Mouse (Mus musculus) liver, postnatal 0 days (tissue): ENCODE measurements around the gene Olfr589. TPM values are rescaled to one million over a fixed set of nuclear protein-coding genes. Genes with fewer than 3 reads are reported as not detected.
"Not testable (repeated sequence)": the region's sequence is repeated elsewhere in the genome, so short reads cannot be mapped to it uniquely, and the experiment has no call there.

ENCODE experiments used
- ATAC-seq: fragments of 200-750 bp; cut with Nextera tagmentation; 2 replicates; pipeline ENCODE4 v1.8.0; 2017; ENCODE audit warnings: mild to moderate bottlenecking, moderate library complexity
- DNase-seq: peaks from one replicate; pipeline ENCODE4 v3.0.0-alpha.2; 2016
- H3K27ac ChIP-seq: fragments of 300-500 bp; sonication (generic); 2 replicates; pipeline ENCODE4 v1.5.1; 2014; ENCODE audit warnings: antibody characterized with exemption, moderate library complexity, mild to moderate bottlenecking, low read depth
- H3K27me3 ChIP-seq: fragments of 300-500 bp; sonication (generic); 2 replicates; pipeline ENCODE4 v1.6.1; 2014; ENCODE audit warnings: low read length, control low read depth, mixed read lengths; ENCODE audit not compliant: insufficient read depth
- H3K36me3 ChIP-seq: fragments of 300-500 bp; sonication (generic); replicated peaks from 2 replicates; pipeline ENCODE4 v1.6.1; 2014; ENCODE audit warnings: mild to moderate bottlenecking, control low read depth, low read length, moderate library complexity, mixed read lengths; ENCODE audit not compliant: insufficient read depth
- H3K4me1 ChIP-seq: fragments of 300-500 bp; sonication (generic); 2 replicates; pipeline ENCODE4 v1.6.1; 2014; ENCODE audit warnings: antibody characterized with exemption, mild to moderate bottlenecking, control low read depth; ENCODE audit not compliant: insufficient read depth
- H3K4me2 ChIP-seq: fragments of 300-500 bp; sonication (generic); 2 replicates; pipeline ENCODE4 v1.6.1; 2014; ENCODE audit warnings: low read depth, mild to moderate bottlenecking, low read length, moderate library complexity, mixed read lengths
- H3K4me3 ChIP-seq: fragments of 300-500 bp; sonication (generic); 2 replicates; pipeline ENCODE4 v1.5.1; 2014; ENCODE audit warnings: low read depth, low read length
- H3K9ac ChIP-seq: fragments of 300-500 bp; sonication (generic); replicated peaks from 2 replicates; pipeline ENCODE4 v1.6.1; 2014; ENCODE audit warnings: mild to moderate bottlenecking, moderate library complexity
- H3K9me3 ChIP-seq: fragments of 300-500 bp; sonication (generic); 2 replicates; pipeline ENCODE4 v1.6.1; 2016; ENCODE audit warnings: mild to moderate bottlenecking, control low read depth, low read length, mixed read lengths
- CTCF ChIP-seq: sonication (generic); IDR thresholded peaks from 2 replicates; pipeline ENCODE4 v1.5.1; 2016; ENCODE audit warnings: antibody characterized with exemption, low read depth
- EP300 ChIP-seq: IDR thresholded peaks from 2 replicates; pipeline ENCODE4 v1.6.1; 2016; ENCODE audit warnings: antibody characterized with exemption, low read depth, mild to moderate bottlenecking
- WGBS: fragments of 180-500 bp; shearing (Covaris S2); extraction: QIAGEN DNeasy Blood & Tissue Kit; methylation state at CpG from one replicate; pipeline ENCODE4 v1.1.7; 2014; ENCODE audit not compliant: insufficient replicate concordance; 5-methylcytosine and 5-hydroxymethylcytosine counted together
- polyA plus RNA-seq: library from polyadenylated mRNA; unstranded; fragments of >200 nt; fragmentation: Nextera tagmentation; extraction: Ambion mirVana; gene quantifications from 2 replicates; pipeline ENCODE4 v1.2.1, GENCODE M21; 2015

Olfr589 gene
- not detected in 2 replicates for polyA plus RNA-seq

- no peak within 1 kb of the TSS for H3K4me3 ChIP-seq
- DNase-seq (no peak), ATAC-seq (no peak)
- no peak within 1 kb of the TSS for H3K4me2 ChIP-seq
- TF ChIP-seq CTCF (no peak), EP300 (no peak)
- no peaks in the 10 kb centered on the region for H3K27me3 ChIP-seq
- no peak within 1 kb of the TSS for H3K9ac ChIP-seq
- 55% methylated on average over 2 of the region's 2 CpGs for WGBS
- H3K27ac ChIP-seq, result no peak within 1 kb of the TSS
- no peaks in the 10 kb centered on the region for H3K4me1 ChIP-seq
- H3K36me3 ChIP-seq, result no peaks in the 10 kb centered on the region
- no peaks in the 10 kb centered on the region for H3K9me3 ChIP-seq
Observed at GRCm38 (mm10) chr7:103156256-103156655, at the start of gene Olfr589. Olfr589 (minus strand) TSS chr7:103156356.

- H3K4me3 ChIP-seq, H3K27me3 ChIP-seq, H3K4me2 ChIP-seq, H3K4me1 ChIP-seq, DNase-seq, H3K36me3 ChIP-seq, H3K9me3 ChIP-seq, H3K27ac ChIP-seq, H3K9ac ChIP-seq, ATAC-seq: not testable (repeated sequence)
- 65% methylated on average over 1 of the region's 1 CpGs for WGBS
Observed at GRCm38 (mm10) chr7:103184503-103184902, 28.3 kb upstream of the Olfr589 start, which contains the start of gene Olfr592. Olfr592 (plus strand) TSS chr7:103184803.

GRCm38 (mm10) chr7:103178240-103178639 lies 22.1 kb upstream of the Olfr589 start, which contains the start of gene Olfr591:
Olfr591 (minus strand) TSS chr7:103178340.
- H3K4me3 ChIP-seq, result no peak within 1 kb of the TSS
- TF ChIP-seq EP300 (no peak), CTCF (no peak)
- H3K4me2 ChIP-seq, result no peak within 1 kb of the TSS
- ATAC-seq, result no peak
- no peak within 1 kb of the TSS for H3K27ac ChIP-seq
- no peaks in the 10 kb centered on the region for H3K36me3 ChIP-seq
- H3K27me3 ChIP-seq, result no peaks in the 10 kb centered on the region
- H3K9me3 ChIP-seq, result peaks cover 5% of the 10 kb centered on the region; the same call in 1 of the 2 replicates
- DNase-seq, result no peak
- 65% methylated on average over 1 of the region's 1 CpGs for WGBS
- H3K9ac ChIP-seq, result no peak within 1 kb of the TSS
- no peaks in the 10 kb centered on the region for H3K4me1 ChIP-seq

GRCm38 (mm10) chr7:103169697-103170096 lies 13.5 kb upstream of the Olfr589 start:
- no peak for TF ChIP-seq CTCF
- TF ChIP-seq EP300, result no peak
- Histone ChIP-seq H3K9ac (no peak overlapping the region), H3K36me3 (no peaks in the 10 kb centered on the region), H3K27me3 (no peaks in the 10 kb centered on the region), H3K27ac (no peak overlapping the region), H3K4me3 (no peak overlapping the region), H3K4me2 (no peak overlapping the region), H3K9me3 (no peaks in the 10 kb centered on the region), H3K4me1 (no peaks in the 10 kb centered on the region)
- 63% methylated on average over 5 of the region's 5 CpGs for WGBS
- ATAC-seq, result no peak
- no peak for DNase-seq

GRCm38 (mm10) chr7:103140579-103140978 lies 15.6 kb downstream of the Olfr589 start, which contains the start of gene Olfr588-ps1:
Olfr588-ps1 (plus strand) TSS chr7:103140879.
- no peak for TF ChIP-seq EP300
- TF ChIP-seq CTCF, result no peak
- Histone ChIP-seq H3K9me3 (no peaks in the 10 kb centered on the region), H3K9ac (no peak within 1 kb of the TSS), H3K27me3 (no peaks in the 10 kb centered on the region), H3K27ac (no peak within 1 kb of the TSS), H3K4me1 (no peaks in the 10 kb centered on the region), H3K4me2 (no peak within 1 kb of the TSS), H3K36me3 (no peaks in the 10 kb centered on the region), H3K4me3 (no peak within 1 kb of the TSS)
- ATAC-seq (no peak), DNase-seq (no peak)
- 63% methylated on average over 1 of the region's 1 CpGs for WGBS

GRCm38 (mm10) chr7:103125538-103125937 lies 30.6 kb downstream of the Olfr589 start, which contains the start of gene Olfr586:
Olfr586 (minus strand) TSS chr7:103125638.
- DNase-seq, result no peak
- whole genome bisulfite sequencing, result 84% methylated on average over 3 of the region's 3 CpGs
- TF ChIP-seq CTCF (no peak), EP300 (no peak)

GRCm38 (mm10) chr7:103119406-103119805 lies 36.8 kb downstream of the Olfr589 start:
- no peak for DNase-seq
- H3K27me3 ChIP-seq, result no peaks in the 10 kb centered on the region
- no peak for ATAC-seq
- 46% methylated on average over 3 of the region's 3 CpGs for WGBS
- no peaks in the 10 kb centered on the region for H3K9me3 ChIP-seq
- no peaks in the 10 kb centered on the region for H3K4me1 ChIP-seq
- no peak overlapping the region for H3K4me3 ChIP-seq
- no peaks in the 10 kb centered on the region for H3K36me3 ChIP-seq
- no peak overlapping the region for H3K9ac ChIP-seq
- no peak overlapping the region for H3K4me2 ChIP-seq
- TF ChIP-seq CTCF, result peak; percentile 41
- TF ChIP-seq EP300, result no peak
- no peak overlapping the region for H3K27ac ChIP-seq

More at GRCm38 (mm10) chr7:103125538-103125937, 30.6 kb downstream of the Olfr589 start, which contains the start of gene Olfr586:
- Histone ChIP-seq H3K27me3 (no peaks in the 10 kb centered on the region), H3K9ac (no peak within 1 kb of the TSS), H3K4me1 (no peaks in the 10 kb centered on the region), H3K9me3 (no peaks in the 10 kb centered on the region), H3K36me3 (no peaks in the 10 kb centered on the region), H3K27ac (no peak within 1 kb of the TSS), H3K4me2 (no peak within 1 kb of the TSS), H3K4me3 (no peak within 1 kb of the TSS)
- ATAC-seq, result no peak

Other genes starting within 250 kb of the Olfr589 start
- not detected in 2 replicates for gene Olfr571, start 238.8 kb downstream of the Olfr589 start, polyA plus RNA-seq
- not detected in 2 replicates for gene Olfr572, start 231.9 kb downstream of the Olfr589 start, polyA plus RNA-seq
- gene Olfr573-ps1, start 213.8 kb downstream of the Olfr589 start, polyA plus RNA-seq, result not detected in 2 replicates
- not detected in 2 replicates for gene Olfr574, start 207.9 kb downstream of the Olfr589 start, polyA plus RNA-seq
- gene Olfr575, start 197.6 kb downstream of the Olfr589 start, polyA plus RNA-seq, result not detected in 2 replicates
- not detected in 2 replicates for gene Olfr576, start 193.7 kb downstream of the Olfr589 start, polyA plus RNA-seq
- not detected in 2 replicates for gene Olfr577, start 180.4 kb downstream of the Olfr589 start, polyA plus RNA-seq
- not detected in 2 replicates for gene Olfr578, start 167.0 kb downstream of the Olfr589 start, polyA plus RNA-seq
- gene Olfr582, start 118.3 kb downstream of the Olfr589 start, polyA plus RNA-seq, result not detected in 2 replicates
- gene Olfr583, start 105.1 kb downstream of the Olfr589 start, polyA plus RNA-seq, result not detected in 2 replicates
- not detected in 2 replicates for gene Olfr584, start 74.5 kb downstream of the Olfr589 start, polyA plus RNA-seq
- gene Olfr585, start 58.6 kb downstream of the Olfr589 start, polyA plus RNA-seq, result not detected in 2 replicates
- gene Olfr586, start 30.7 kb downstream of the Olfr589 start, polyA plus RNA-seq, result not detected in 2 replicates
- not detected in 2 replicates for gene Olfr588-ps1, start 15.5 kb downstream of the Olfr589 start, polyA plus RNA-seq
- gene Olfr591, start 22.0 kb upstream of the Olfr589 start, polyA plus RNA-seq, result not detected in 2 replicates
- not detected in 2 replicates for gene Olfr592, start 28.4 kb upstream of the Olfr589 start, polyA plus RNA-seq
- gene Olfr593, start 55.5 kb upstream of the Olfr589 start, polyA plus RNA-seq, result not detected in 2 replicates
- not detected in 2 replicates for gene Olfr594, start 60.6 kb upstream of the Olfr589 start, polyA plus RNA-seq
- gene Usp17ld, start 96.1 kb upstream of the Olfr589 start, polyA plus RNA-seq, result not detected in 2 replicates
- gene Olfr596, start 149.3 kb upstream of the Olfr589 start, polyA plus RNA-seq, result not detected in 2 replicates
- not detected in 2 replicates for gene Olfr597, start 160.0 kb upstream of the Olfr589 start, polyA plus RNA-seq
- gene Olfr598, start 167.2 kb upstream of the Olfr589 start, polyA plus RNA-seq, result not detected in 2 replicates
- not detected in 2 replicates for gene Olfr599, start 179.6 kb upstream of the Olfr589 start, polyA plus RNA-seq
- not detected in 2 replicates for gene Olfr600, start 193.3 kb upstream of the Olfr589 start, polyA plus RNA-seq
- gene Olfr601, start 206.3 kb upstream of the Olfr589 start, polyA plus RNA-seq, result not detected in 2 replicates
- gene Olfr603, start 229.8 kb upstream of the Olfr589 start, polyA plus RNA-seq, result not detected in 2 replicates